Mouse (Mus musculus): ENCODE results near the gene Syt1.

Gene Syt1

DNA sequence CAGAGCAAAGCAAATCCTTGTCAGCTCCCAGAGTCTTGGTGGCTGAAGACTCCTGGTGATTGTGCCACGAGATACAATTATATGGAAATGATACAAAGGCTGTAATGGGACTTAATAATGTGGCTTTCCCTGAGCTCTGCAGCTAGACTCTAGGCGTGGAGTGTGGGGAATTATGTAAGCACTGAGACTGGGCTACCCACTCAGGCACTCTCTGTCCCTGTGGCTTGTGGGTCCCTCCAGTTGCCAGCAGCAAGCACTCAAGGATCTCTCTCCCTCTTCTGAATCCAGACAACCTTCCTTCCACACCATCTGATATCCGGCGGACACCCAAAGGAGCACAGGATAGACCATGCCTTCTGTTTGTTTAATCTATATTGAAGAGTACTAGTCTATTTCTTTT is 503.9 kb downstream of the Syt1 start:
- DNase-seq, result no peak

DNA sequence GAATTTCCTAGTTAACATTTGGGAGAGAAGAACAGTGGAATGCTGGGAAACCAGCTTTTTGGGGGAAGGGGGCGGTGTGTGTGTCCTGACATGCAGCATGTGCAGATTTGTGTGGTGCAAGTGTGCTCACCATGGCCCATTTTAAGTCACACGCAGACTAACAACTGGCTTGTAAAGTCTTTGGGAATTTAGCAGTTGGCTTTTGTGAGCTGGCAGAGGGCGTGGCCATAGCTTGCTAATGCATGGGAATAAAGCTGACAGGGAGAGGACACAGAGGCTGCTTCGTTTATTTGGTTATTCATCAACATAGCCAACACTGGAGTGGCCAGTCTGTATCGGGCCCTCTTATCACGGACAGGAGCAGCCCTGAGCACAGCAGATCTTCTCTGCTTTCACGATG is 505.9 kb downstream of the Syt1 start:
- DNase-seq, result no peak

DNA sequence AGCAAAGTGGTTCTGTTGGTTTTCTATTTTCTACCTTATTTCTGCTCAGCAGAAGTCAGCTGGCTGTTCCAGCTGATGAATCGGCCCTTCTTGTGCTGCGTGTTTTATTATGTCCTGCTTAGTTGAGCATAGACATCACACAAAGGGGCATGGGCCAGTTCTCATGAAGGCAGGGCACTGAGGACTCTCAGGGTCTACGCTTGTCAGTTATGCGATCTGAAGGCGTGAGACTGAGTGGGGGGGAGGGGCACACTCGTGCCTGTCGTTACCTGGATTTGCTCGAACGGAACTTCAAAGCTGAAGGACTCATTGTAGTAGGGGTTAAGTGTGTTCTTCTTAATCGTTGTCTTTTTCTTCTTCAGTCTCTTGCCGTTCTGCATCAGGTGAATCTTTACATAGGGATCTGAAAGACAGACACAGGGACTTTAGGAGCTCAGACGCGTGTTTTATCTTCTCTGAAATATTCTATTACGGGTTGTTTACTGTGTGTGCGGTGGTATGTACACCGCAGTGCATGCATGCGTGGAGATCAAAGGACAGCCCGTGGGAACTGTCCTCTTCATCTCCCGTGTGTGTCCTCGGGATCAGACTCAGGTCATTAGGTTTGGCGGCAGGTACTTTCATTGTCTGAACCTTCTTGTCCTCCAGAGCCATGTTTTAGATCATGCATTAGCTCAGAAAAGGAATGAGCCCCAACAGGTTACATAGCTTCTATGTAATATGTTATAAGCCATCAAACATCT is 506.5 kb downstream of the Syt1 start:
- DNase-seq, result no peak

- no peak for DNase-seq
Observed at GRCm38 (mm10) chr10:108490231-108490630, 520.6 kb downstream of the Syt1 start.

- no peak for DNase-seq
Observed at GRCm38 (mm10) chr10:108483991-108484390, 526.8 kb downstream of the Syt1 start.

GRCm38 (mm10) chr10:108480146-108480850 is 530.5 kb downstream of the Syt1 start:
- DNase-seq, result no peak

DNA sequence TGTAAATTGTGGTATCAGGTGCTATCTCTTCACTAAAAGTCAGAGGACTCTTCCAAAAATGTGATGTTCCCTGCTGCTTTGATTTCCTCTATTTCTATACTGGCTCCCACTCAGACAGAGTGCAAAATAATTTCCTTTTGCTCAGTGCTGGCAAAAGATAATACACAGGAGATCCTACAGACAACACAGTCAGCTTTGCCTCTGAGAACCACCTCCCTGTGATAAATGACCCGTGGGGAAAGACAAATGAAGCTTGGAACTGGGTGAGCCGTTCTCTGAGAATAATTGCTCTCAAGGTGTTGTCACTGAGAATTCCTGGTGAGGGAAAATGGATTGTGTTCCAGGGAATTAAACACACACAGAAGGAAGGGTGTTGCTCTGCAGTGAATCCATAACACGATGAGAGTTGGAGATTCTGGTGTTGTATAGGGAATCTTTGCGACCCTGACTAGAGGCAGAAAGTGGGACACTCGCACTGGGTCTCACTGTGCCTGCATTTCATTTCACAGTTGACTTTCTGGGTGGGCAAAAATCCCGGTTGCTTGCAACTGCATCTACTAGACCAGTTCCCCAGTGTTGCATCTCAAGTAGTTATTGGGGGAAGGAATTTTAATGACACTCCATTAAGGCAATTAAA is 540.3 kb downstream of the Syt1 start:
- no peak for DNase-seq

GRCm38 (mm10) chr10:108466539-108466938 is 544.2 kb downstream of the Syt1 start:
- no peak for DNase-seq

DNA sequence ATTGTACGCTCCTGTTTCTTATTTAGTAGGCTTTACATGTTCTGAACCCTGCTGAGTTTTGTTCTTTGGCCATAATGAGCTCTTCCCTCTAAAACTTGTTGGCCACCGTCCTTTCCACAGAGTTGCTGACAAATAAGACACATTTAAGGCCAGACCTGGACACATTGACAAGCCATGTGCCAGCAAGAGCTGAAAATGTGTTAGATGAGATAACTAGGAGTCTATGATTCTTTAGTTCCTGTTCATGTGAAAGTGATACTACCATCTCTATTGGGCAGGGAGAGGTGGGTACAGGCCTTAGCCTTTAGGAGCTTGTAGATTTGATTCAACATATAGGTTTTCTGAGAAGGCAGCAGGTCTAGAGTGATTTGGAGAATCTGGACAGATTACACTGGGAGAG is 548.9 kb downstream of the Syt1 start:
- DNase-seq, result no peak

GRCm38 (mm10) chr10:108457054-108457453 is 553.7 kb downstream of the Syt1 start:
- no peak for DNase-seq

- no peak for DNase-seq
Observed at GRCm38 (mm10) chr10:108455883-108456282, 554.9 kb downstream of the Syt1 start.

- DNase-seq, result no peak
Observed at GRCm38 (mm10) chr10:108455204-108455603, 555.6 kb downstream of the Syt1 start.

DNA sequence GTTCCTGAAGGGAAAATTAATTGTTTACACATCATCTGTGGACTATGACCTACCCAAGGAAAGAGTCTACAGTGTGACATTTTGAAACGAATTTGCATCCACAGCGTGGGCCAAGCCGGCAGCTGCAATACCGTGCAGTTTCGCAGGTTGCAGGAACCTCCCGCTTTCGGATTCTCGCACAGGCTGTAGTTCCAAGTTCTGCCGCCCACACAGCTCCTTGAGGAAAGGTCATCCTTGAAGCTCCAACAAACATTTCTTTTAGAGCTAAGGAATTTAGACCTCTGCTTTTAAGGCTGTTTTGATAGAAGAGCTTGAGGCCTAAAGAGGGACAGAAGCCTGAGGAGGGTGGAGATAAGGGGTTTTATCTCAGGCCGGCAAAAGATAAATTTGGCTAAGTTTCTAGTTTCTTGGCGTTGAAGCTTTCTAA is 556.1 kb downstream of the Syt1 start:
- no peak for DNase-seq

DNA sequence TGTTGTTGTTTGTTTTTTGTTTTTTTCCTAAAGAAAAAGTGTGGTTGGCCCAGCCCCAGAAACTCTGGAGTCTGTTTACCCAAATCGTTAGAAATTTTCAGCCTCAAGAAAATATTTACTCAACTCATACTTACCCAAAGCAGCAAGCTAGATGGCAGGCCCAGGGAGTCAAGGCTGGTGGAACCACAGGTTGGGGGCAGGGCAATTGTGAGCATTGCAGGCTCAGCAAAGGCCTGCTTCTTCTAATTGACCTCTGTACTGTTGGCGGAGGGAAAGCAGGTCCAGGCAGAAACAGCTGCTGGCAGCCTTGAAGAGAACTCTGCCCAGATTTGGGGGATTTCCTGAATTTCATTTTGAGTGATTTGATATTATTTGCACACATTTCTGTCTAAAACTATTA is 557.2 kb downstream of the Syt1 start:
- DNase-seq, result no peak

DNA sequence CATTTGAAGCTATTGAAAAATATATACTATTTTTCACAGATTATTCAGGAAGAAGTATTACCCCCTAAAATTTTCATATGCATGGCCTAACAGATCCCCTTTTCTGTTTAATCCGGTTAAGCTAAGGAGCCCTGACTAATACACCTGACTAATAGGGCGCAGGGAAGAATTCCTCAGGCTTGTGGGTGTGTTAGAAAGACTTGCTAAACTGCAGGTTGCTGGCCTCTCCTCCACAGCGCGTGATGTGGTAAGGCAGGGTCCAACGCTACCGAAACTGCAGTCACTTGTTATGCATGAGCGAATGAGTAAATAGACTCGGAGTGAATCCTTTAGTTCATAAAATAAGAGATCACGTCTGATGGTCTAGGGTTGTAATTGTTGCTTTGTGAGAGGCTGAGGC is 558.4 kb downstream of the Syt1 start:
- DNase-seq, result no peak

GRCm38 (mm10) chr10:108451516-108451915 is 559.3 kb downstream of the Syt1 start:
- DNase-seq, result no peak

DNA sequence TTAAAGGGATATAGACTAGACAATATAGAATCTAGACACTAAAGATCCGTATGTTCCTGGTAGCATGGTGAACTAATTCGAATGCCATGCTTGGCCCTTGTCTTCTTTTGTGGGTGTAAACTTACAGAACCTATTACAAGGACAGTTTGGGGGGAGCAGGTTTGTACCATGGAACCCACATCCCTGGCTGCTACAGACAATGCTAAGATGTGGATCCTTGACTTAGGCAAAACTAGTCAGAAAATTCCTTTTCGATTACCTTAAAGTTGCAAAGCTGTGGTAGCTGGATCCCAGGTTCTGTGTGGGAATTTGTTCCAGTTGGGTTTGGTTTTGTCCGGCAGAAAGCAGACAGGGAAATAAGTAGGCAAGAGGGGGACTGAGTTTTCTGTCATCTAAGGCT is 560.4 kb downstream of the Syt1 start:
- DNase-seq, result no peak

GRCm38 (mm10) chr10:108448421-108448820 is 562.4 kb downstream of the Syt1 start:
- DNase-seq, result no peak

Data from cerebellum, adult 8-10 months (tissue).